Mouse (Mus musculus): ENCODE results near the gene Foxo1.

DNA sequence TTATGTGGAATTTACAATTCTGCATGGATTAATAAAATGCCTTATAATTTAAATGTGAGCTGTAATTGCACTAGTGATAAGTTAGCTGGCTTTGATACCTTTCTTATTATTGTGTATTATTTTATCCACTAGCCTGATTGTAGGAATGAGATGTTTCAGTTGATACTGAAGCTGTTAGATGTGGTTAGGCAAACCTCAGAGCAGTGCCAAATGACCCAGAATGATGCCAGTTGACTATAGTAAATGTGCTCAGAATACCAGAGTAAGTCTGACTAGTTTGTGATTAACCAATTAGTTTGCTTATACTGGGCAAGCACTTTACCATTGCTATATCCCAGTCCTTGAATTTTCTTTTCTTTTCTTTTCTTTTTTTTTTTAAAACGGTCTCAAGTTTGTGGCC lies 12.5 kb downstream of the Foxo1 start:
- TF ChIP-seq EP300 (IDR thresholded peaks at IDR 0.05; ENCODE audit: low read depth in 1 of 2, low read length in 2 of 2) (no peak), MAFK (IDR thresholded peaks at IDR 0.05; ENCODE audit: borderline replicate concordance, low read depth, low read length) (no peak), TAL1 (IDR thresholded peaks at IDR 0.05; ENCODE audit: low read length) (no peak), CTCF (IDR thresholded peaks at IDR 0.05 in 2 of 3, conservative IDR thresholded peaks at IDR 0.05 in 1 of 3; ENCODE audit: control insufficient read depth in 1 of 3, insufficient read depth in 1 of 3, low read depth in 2 of 3, low read length in 3 of 3, poor library complexity in 1 of 3, severe bottlenecking in 1 of 3) (no peak), E2F4 (IDR thresholded peaks at IDR 0.05; ENCODE audit: borderline replicate concordance, low read depth, low read length) (no peak), CHD1 (IDR thresholded peaks at IDR 0.05; ENCODE audit: low read depth, low read length) (no peak), CHD2 (IDR thresholded peaks at IDR 0.05; ENCODE audit: low read length) (no peak), NRF1 (IDR thresholded peaks at IDR 0.05; ENCODE audit: insufficient read depth, low read depth, low read length, poor library complexity, severe bottlenecking) (no peak), ZC3H11A (IDR thresholded peaks at IDR 0.05; ENCODE audit: low read depth, low read length) (no peak), POLR2A (IDR thresholded peaks at IDR 0.05; ENCODE audit: control insufficient read depth in 1 of 2, insufficient read depth in 1 of 2, low read depth in 1 of 2, low read length in 2 of 2, poor library complexity in 1 of 2) (no peak), TCF12 (IDR thresholded peaks at IDR 0.05; ENCODE audit: low read depth, low read length) (no peak), BHLHE40 (IDR thresholded peaks at IDR 0.05; ENCODE audit: borderline replicate concordance, low read depth, low read length) (no peak), MAX (IDR thresholded peaks at IDR 0.05; ENCODE audit: low read length) (no peak)
